Mouse (Mus musculus) T-cell, adult 2 months (primary cell): ENCODE measurements around the gene Rc3h2.

Experiments used
- DNase-seq: peaks from one replicate; pipeline ENCODE4 v3.0.0; 2022; ENCODE audit warnings: low spot score

Rc3h2 gene

DNA sequence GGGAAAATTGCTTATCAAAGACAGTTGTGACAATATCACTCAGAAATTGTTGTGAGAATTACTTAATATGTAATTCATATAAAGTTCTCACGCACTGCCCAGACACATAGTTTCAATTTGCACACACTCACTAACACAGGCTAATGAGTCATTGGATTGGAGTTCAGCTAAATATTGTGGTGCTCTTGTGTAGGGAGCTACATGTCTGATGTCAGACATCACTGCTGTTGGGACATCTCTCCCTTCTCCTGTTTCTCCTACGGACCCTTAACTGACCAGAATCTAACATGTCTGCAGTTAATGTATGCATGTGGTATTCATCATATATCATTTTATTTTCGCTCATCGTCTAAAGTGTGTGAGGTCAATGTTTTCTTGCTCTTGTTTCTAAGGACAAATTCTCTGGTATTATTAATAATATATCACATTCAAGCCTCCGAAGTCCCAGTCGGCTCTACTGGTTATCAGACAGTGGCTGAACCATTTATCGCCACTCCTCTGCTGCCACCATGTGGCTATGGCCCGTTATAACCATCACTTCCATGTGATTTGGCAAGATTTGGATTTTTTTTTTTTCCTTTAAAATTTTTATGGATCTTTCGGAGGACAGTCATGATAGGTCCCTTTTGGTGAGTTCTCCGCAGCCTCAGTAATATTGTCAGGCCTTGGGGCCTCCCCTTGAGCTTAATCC, 84.1 kb downstream of the Rc3h2 start:
- DNase-seq, result no peak

DNA sequence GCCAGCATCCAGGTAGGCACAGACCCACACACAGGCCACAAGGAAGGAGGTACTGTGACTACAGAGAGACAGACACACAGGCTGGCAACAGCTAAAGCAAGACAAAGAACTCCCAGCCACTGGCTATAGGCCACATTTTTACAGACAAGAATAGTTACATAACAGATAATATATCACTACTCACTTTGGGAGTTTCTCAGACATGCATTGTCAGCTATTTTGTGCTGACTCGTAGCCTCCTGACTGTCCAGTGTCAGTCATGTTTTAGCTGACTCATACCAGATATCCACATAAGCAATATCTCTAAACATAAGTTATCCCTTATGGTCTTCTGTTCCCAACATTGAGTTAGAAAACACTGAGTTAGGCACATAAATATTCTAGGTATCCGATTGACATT, 89.4 kb downstream of the Rc3h2 start:
- DNase-seq, result no peak

DNA sequence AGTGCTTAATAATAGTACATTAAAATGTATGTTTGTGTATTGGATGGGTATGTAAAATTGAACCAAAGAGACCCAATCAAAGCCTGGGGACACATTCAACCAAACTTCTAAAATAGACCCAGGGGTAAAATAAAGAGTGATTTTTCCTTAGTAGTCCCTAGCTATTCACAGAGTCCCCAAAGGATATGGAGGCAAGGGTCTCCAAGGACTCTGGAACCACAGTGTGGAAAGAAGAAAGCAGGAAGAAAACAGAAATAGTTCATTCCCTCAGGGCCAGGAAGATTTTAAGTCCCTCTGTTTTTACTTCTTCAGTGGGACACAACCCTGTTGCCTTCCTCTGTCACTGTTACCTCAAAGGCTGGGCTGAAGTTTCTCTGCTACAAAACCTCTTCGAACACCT, 96.5 kb downstream of the Rc3h2 start, which contains the start of gene Olfr368:
TSS of gene Olfr368 (plus strand) at position 301 of the 400 bp plus-strand sequence.
- no peak for DNase-seq
